In the genomic region with DNA sequence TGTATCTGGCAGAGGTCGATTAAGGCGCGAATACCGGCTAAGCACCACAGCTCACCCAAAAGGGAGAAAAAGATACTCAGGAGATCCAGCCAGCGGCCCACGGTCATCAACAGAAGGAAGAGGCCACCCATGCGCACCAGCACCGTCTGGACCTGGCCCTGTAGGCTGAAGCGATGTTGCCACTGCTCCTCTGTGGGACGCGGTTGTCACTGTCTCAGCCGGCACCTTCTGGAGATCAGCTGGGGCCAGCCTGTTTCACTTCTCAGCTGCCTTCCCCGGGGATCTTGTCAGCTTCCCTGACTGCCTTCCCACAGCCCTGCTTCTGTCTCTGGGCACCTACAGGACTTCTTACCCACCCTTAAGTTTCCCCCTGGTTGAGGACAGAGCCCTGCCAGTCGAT, we compare ENCODE assay signal across 16 mouse cellular contexts. TPM values are rescaled to one million over a fixed set of nuclear protein-coding genes. Genes with fewer than 3 reads are reported as not detected.
"Had no signal": no experiment of that assay in that cellular context is flagged by ENCODE, and none has a peak within 500 bp of the region (broad histone marks: within the 10 kb centered on the region; RNA-seq: fewer than 3 reads in every experiment).

No protein-coding gene starts in this region.

- H3K9me3 ChIP-seq: kidney, embryonic 15.5 days; limb, embryonic 15.5 days; liver, embryonic 12.5 days; neural tube, embryonic 13.5 days had no signal

- H3K36me3 ChIP-seq: kidney, embryonic 15.5 days; limb, embryonic 15.5 days; liver, embryonic 12.5 days; neural tube, embryonic 13.5 days had no signal

- DNase-seq: kidney, adult 2 months; kidney, postnatal 14 days; lung, embryonic 14.5 days; lung, postnatal 10 days; lung, postnatal 4 days; midbrain, embryonic 14.5 days; right cerebral cortex, adult 18-20 months; right cerebral cortex, postnatal 25 days; thymus, adult 18-20 months; thymus, postnatal 14 days had no signal

- H3K27ac ChIP-seq: kidney, embryonic 15.5 days; limb, embryonic 15.5 days; liver, embryonic 12.5 days; neural tube, embryonic 13.5 days had no signal

- H3K9ac ChIP-seq: kidney, embryonic 15.5 days; limb, embryonic 15.5 days; liver, embryonic 12.5 days; lung, embryonic 14.5 days; neural tube, embryonic 13.5 days had no signal

- H3K4me2 ChIP-seq: kidney, embryonic 15.5 days; limb, embryonic 15.5 days; liver, embryonic 12.5 days; lung, embryonic 14.5 days; neural tube, embryonic 13.5 days had no signal

- ATAC-seq: liver, embryonic 12.5 days had no signal

- H3K27me3 ChIP-seq: kidney, embryonic 15.5 days; limb, embryonic 15.5 days; neural tube, embryonic 13.5 days had no signal

- H3K4me3 ChIP-seq: kidney, embryonic 15.5 days; limb, embryonic 15.5 days; liver, embryonic 12.5 days; neural tube, embryonic 13.5 days had no signal

RNA-seq across cellular contexts. Expression of a gene that starts 8.7 kb away (rescaled TPM):
- total RNA-seq: megakaryocyte-erythroid progenitor cell, adult 5-6 weeks had no signal
- polyA plus RNA-seq: limb, embryonic 11.5 days; liver, embryonic 12.5 days; lung, embryonic 14.5 days had no signal

RNA-seq across cellular contexts. Expression of a gene that starts 9.1 kb away (rescaled TPM):
- total RNA-seq: megakaryocyte-erythroid progenitor cell, adult 5-6 weeks had no signal
